Mouse (Mus musculus): ENCODE data around the gene Shank2.

DNA sequence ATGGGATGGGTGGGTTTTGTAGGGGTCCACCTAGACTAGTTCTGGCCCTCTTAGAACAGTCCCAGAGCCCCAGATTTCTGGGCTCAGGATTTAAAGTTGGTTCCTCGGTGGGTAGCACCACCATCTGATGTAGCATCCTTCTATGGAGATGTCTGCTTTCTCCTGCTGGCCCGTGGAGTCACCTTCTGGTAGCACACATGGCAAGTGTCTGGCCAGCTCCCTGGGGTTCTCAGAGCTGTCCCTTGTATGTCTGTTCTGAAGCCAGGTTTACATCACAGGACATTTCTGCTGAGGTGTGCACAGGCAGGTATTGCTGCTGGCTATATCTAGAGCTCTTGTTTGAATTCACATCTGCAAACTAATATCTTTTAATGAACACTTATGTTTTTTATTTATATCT lies 71.1 kb downstream of the Shank2 start:
- TF ChIP-seq CTCF (IDR thresholded peaks at IDR 0.05; ENCODE audit: control insufficient read depth, insufficient read depth, low read length) = no peak
- TF ChIP-seq POLR2A (IDR thresholded peaks at IDR 0.05; ENCODE audit: borderline replicate concordance, control insufficient read depth, low read depth, low read length) = no peak

Data from bone marrow, adult 2 months (tissue).